In genomic region chr19:6566450-6566849, GRCm38 (mm10) we compare ENCODE assay signal across 23 mouse cellular contexts. TPM values are rescaled to one million over a fixed set of nuclear protein-coding genes. Genes with fewer than 3 reads are reported as not detected.
DNase-seq lines count a peak whose midpoint lies in the region; ATAC-seq lines count a peak whose summit lies in the region.
"Had no signal": no experiment of that assay in that cellular context is flagged by ENCODE, and none has a peak within 500 bp of the region (broad histone marks: within the 10 kb centered on the region; RNA-seq: fewer than 3 reads in every experiment).

No protein-coding gene starts in this region.

- H3K4me3 ChIP-seq in embryonic facial prominence, embryonic 14.5 days (ENCODE audit: low read depth, low read length): no peak overlapping the region
- H3K4me3 ChIP-seq in embryonic facial prominence, embryonic 10.5 days: no peak overlapping the region
- H3K4me3 ChIP-seq in hindbrain, embryonic 16.5 days (ENCODE audit: low read length): no peak overlapping the region
- no peak overlapping the region for H3K4me3 ChIP-seq in hindbrain, embryonic 14.5 days (replicated peaks; ENCODE audit: low read length)
- H3K4me3 ChIP-seq: embryonic facial prominence, embryonic 15.5 days; forebrain, embryonic 15.5 days; gastrocnemius, adult 2 months; hindbrain, embryonic 10.5 days; limb, embryonic 15.5 days; midbrain, embryonic 15.5 days; neural tube, embryonic 12.5 days had no signal

- H3K36me3 ChIP-seq in embryonic facial prominence, embryonic 14.5 days (ENCODE audit: control insufficient read depth, insufficient read depth, low read length): no peaks in the 10 kb centered on the region
- H3K36me3 ChIP-seq in embryonic facial prominence, embryonic 10.5 days (replicated peaks): no peaks in the 10 kb centered on the region
- no peaks in the 10 kb centered on the region for H3K36me3 ChIP-seq in hindbrain, embryonic 16.5 days (ENCODE audit: control insufficient read depth, insufficient read depth, low read length)
- H3K36me3 ChIP-seq in hindbrain, embryonic 14.5 days (replicated peaks; ENCODE audit: control insufficient read depth, insufficient read depth): no peaks in the 10 kb centered on the region
- H3K36me3 ChIP-seq: embryonic facial prominence, embryonic 15.5 days; forebrain, embryonic 15.5 days; hindbrain, embryonic 10.5 days; limb, embryonic 15.5 days; midbrain, embryonic 15.5 days; neural tube, embryonic 12.5 days had no signal

- no peaks in the 10 kb centered on the region for H3K27me3 ChIP-seq in embryonic facial prominence, embryonic 14.5 days (replicated peaks; ENCODE audit: control insufficient read depth, insufficient read depth, low read length)
- H3K27me3 ChIP-seq in embryonic facial prominence, embryonic 10.5 days (replicated peaks; ENCODE audit: low read depth, poor library complexity, severe bottlenecking): no peaks in the 10 kb centered on the region
- H3K27me3 ChIP-seq in hindbrain, embryonic 16.5 days (replicated peaks; ENCODE audit: control insufficient read depth, insufficient read depth, low read length): no peaks in the 10 kb centered on the region
- no peaks in the 10 kb centered on the region for H3K27me3 ChIP-seq in hindbrain, embryonic 14.5 days (ENCODE audit: control insufficient read depth, insufficient read depth, low read length)
- H3K27me3 ChIP-seq: embryonic facial prominence, embryonic 15.5 days; forebrain, embryonic 15.5 days; limb, embryonic 15.5 days; midbrain, embryonic 15.5 days; neural tube, embryonic 12.5 days had no signal

- no peak overlapping the region for H3K4me2 ChIP-seq in embryonic facial prominence, embryonic 14.5 days (ENCODE audit: low read depth, low read length)
- no peak overlapping the region for H3K4me2 ChIP-seq in hindbrain, embryonic 16.5 days (ENCODE audit: low read length)
- no peak overlapping the region for H3K4me2 ChIP-seq in hindbrain, embryonic 14.5 days (replicated peaks)
- H3K4me2 ChIP-seq: embryonic facial prominence, embryonic 15.5 days; forebrain, embryonic 15.5 days; limb, embryonic 15.5 days; midbrain, embryonic 15.5 days; neural tube, embryonic 12.5 days had no signal

- no peaks in the 10 kb centered on the region for H3K9me3 ChIP-seq in embryonic facial prominence, embryonic 14.5 days (ENCODE audit: control insufficient read depth, low read length)
- H3K9me3 ChIP-seq in embryonic facial prominence, embryonic 10.5 days: no peaks in the 10 kb centered on the region
- H3K9me3 ChIP-seq in hindbrain, embryonic 16.5 days (ENCODE audit: control insufficient read depth, low read length): no peaks in the 10 kb centered on the region
- no peaks in the 10 kb centered on the region for H3K9me3 ChIP-seq in hindbrain, embryonic 14.5 days (ENCODE audit: control insufficient read depth, low read length)
- H3K9me3 ChIP-seq: embryonic facial prominence, embryonic 15.5 days; forebrain, embryonic 15.5 days; hindbrain, embryonic 10.5 days; limb, embryonic 15.5 days; midbrain, embryonic 15.5 days; neural tube, embryonic 12.5 days had no signal

- no peak for ATAC-seq in embryonic facial prominence, embryonic 14.5 days (ENCODE audit: low read depth)
- peak; percentile 50; the same call in 1 of the 2 replicates for ATAC-seq in hindbrain, embryonic 16.5 days
- no peak for ATAC-seq in hindbrain, embryonic 14.5 days (ENCODE audit: low FRiP score)
- ATAC-seq: CD4-positive, CD25-positive, alpha-beta regulatory T cell, adult 4 months; forebrain, embryonic 15.5 days; intestine, embryonic 16.5 days; liver, postnatal 0 days; midbrain, embryonic 15.5 days had no signal

- no peaks in the 10 kb centered on the region for H3K4me1 ChIP-seq in embryonic facial prominence, embryonic 14.5 days (ENCODE audit: control insufficient read depth, insufficient read depth, low read length)
- H3K4me1 ChIP-seq in embryonic facial prominence, embryonic 10.5 days: 0 out of 2 replicates have a peak, but pooled peaks cover 8% of the 10 kb centered on the region
- no peaks in the 10 kb centered on the region for H3K4me1 ChIP-seq in hindbrain, embryonic 16.5 days (ENCODE audit: control insufficient read depth, insufficient read depth, low read depth, low read length)
- H3K4me1 ChIP-seq in hindbrain, embryonic 14.5 days (replicated peaks; ENCODE audit: control insufficient read depth, insufficient read depth, low read length): no peaks in the 10 kb centered on the region
- H3K4me1 ChIP-seq: embryonic facial prominence, embryonic 15.5 days; forebrain, embryonic 15.5 days; limb, embryonic 15.5 days; neural tube, embryonic 12.5 days had no signal

- H3K9ac ChIP-seq in embryonic facial prominence, embryonic 14.5 days (ENCODE audit: low read depth, low read length): no peak overlapping the region
- no peak overlapping the region for H3K9ac ChIP-seq in hindbrain, embryonic 16.5 days (ENCODE audit: low read depth, low read length)
- H3K9ac ChIP-seq in hindbrain, embryonic 14.5 days: no peak overlapping the region
- H3K9ac ChIP-seq: embryonic facial prominence, embryonic 15.5 days; forebrain, embryonic 15.5 days; limb, embryonic 15.5 days; liver, postnatal 0 days; midbrain, embryonic 15.5 days; neural tube, embryonic 12.5 days had no signal

- no peak overlapping the region for H3K27ac ChIP-seq in embryonic facial prominence, embryonic 14.5 days (replicated peaks; ENCODE audit: low read depth, low read length)
- no peak overlapping the region for H3K27ac ChIP-seq in embryonic facial prominence, embryonic 10.5 days (replicated peaks)
- H3K27ac ChIP-seq in hindbrain, embryonic 16.5 days (ENCODE audit: low read depth, low read length): no peak overlapping the region
- no peak overlapping the region for H3K27ac ChIP-seq in hindbrain, embryonic 14.5 days
- H3K27ac ChIP-seq: embryonic facial prominence, embryonic 15.5 days; forebrain, embryonic 15.5 days; gastrocnemius, adult 2 months; hindbrain, embryonic 10.5 days; limb, embryonic 15.5 days; midbrain, embryonic 15.5 days; neural tube, embryonic 12.5 days had no signal

- 85% methylated on average over 2 of the region's 2 CpGs for WGBS in embryonic facial prominence, embryonic 14.5 days
- 94% methylated on average over 2 of the region's 2 CpGs for WGBS in embryonic facial prominence, embryonic 10.5 days
- WGBS in hindbrain, embryonic 16.5 days: 59% methylated on average over 2 of the region's 2 CpGs
- WGBS in hindbrain, embryonic 14.5 days: 67% methylated on average over 2 of the region's 2 CpGs

- DNase-seq in embryonic facial prominence, embryonic 14.5 days (ENCODE audit: low spot score): peak; percentile 56
- no peak for DNase-seq in embryonic facial prominence, embryonic 10.5 days (ENCODE audit: low spot score)
- DNase-seq in hindbrain, embryonic 14.5 days (ENCODE audit: low spot score): no peak
- peak; percentile 26 for DNase-seq in MN1 (ENCODE audit: low spot score)
- peak; percentile 65 for DNase-seq in adrenal gland, postnatal 14 days
- DNase-seq in natural killer cell, adult 2 months (ENCODE audit: low spot score in 2 of 2): no peak
- DNase-seq: gastrocnemius, adult 2 months; layer of hippocampus, adult 9-11 months; liver, postnatal 0 days; lung, postnatal 4 days; thymus, adult 2 months had no signal

RNA-seq across cellular contexts. Expression of gene Slc22a12, which starts 23.6 kb away (rescaled TPM):
- polyA plus RNA-seq in embryonic facial prominence, embryonic 14.5 days (2014; fragmentation: Nextera tagmentation; extraction: Ambion mirVana): not detected in 2 replicates
- polyA plus RNA-seq in embryonic facial prominence, embryonic 10.5 days (2016; fragmentation: Nextera tagmentation; extraction: Ambion mirVana): not detected in 2 replicates
- polyA plus RNA-seq in hindbrain, embryonic 16.5 days (2015; fragmentation: Nextera tagmentation; extraction: Ambion mirVana): 0.14 TPM in 1 of 2 replicates, not detected in the other
- polyA plus RNA-seq in hindbrain, embryonic 14.5 days (2014; fragmentation: Nextera tagmentation; extraction: Ambion mirVana): not detected in 2 replicates
- 0.64 TPM in 1 of 2 replicates, not detected in the other for total RNA-seq in adrenal gland, postnatal 14 days (2021)
- total RNA-seq: gastrocnemius, adult 2 months; MEL had no signal
- polyA plus RNA-seq: CD4-positive, CD25-positive, alpha-beta regulatory T cell, adult 4 months; embryonic facial prominence, embryonic 15.5 days; forebrain, embryonic 15.5 days; hindbrain, embryonic 10.5 days; intestine, embryonic 16.5 days; limb, embryonic 15.5 days; liver, postnatal 0 days; neural tube, embryonic 12.5 days; small intestine, adult 2 months; stomach, embryonic 14.5 days had no signal

Comparison
In these comparisons a context has a peak if more than half of its experiments do, and no peak if none do; other contexts are left out.
1. DNase-seq: peak in embryonic facial prominence, embryonic 14.5 days (single experiment), MN1 (single experiment) and adrenal gland, postnatal 14 days (single experiment); none in embryonic facial prominence, embryonic 10.5 days (single experiment), hindbrain, embryonic 14.5 days (single experiment) and natural killer cell, adult 2 months (0 of 2).